In genomic region chr9:45417245-45417644, GRCm38 (mm10) we compare ENCODE assay signal across 9 mouse cellular contexts. TPM values are rescaled to one million over a fixed set of nuclear protein-coding genes. Genes with fewer than 3 reads are reported as not detected.
A peak's percentile ranks its signal among the peaks of the same experiment; 100 is the strongest.
DNase-seq lines count a peak whose midpoint lies in the region; ATAC-seq and TF ChIP-seq lines count a peak whose summit lies in the region.
"Had no signal": no experiment of that assay in that cellular context is flagged by ENCODE, and none has a peak within 500 bp of the region (broad histone marks: within the 10 kb centered on the region; RNA-seq: fewer than 3 reads in every experiment).

No protein-coding gene starts in this region.

- H3K4me3 ChIP-seq in cortical plate, adult 2 months (ENCODE audit: insufficient read depth, low read length), result no peak overlapping the region
- H3K4me3 ChIP-seq in hindbrain, embryonic 14.5 days (replicated peaks; ENCODE audit: low read length), result no peak overlapping the region
- H3K4me3 ChIP-seq in limb, embryonic 14.5 days (replicated peaks; ENCODE audit: low read length), result no peak overlapping the region
- H3K4me3 ChIP-seq in neural tube, embryonic 11.5 days (ENCODE audit: low read depth, low read length), result no peak overlapping the region
- H3K4me3 ChIP-seq in midbrain, embryonic 15.5 days, result no peak overlapping the region
- H3K4me3 ChIP-seq: limb, embryonic 15.5 days had no signal

- no peaks in the 10 kb centered on the region for H3K4me1 ChIP-seq in cortical plate, adult 2 months (ENCODE audit: control insufficient read depth, insufficient read depth, low read length)
- H3K4me1 ChIP-seq in hindbrain, embryonic 14.5 days (replicated peaks; ENCODE audit: control insufficient read depth, insufficient read depth, low read length), result no peaks in the 10 kb centered on the region
- no peaks in the 10 kb centered on the region for H3K4me1 ChIP-seq in limb, embryonic 14.5 days (ENCODE audit: control insufficient read depth, insufficient read depth, low read length)
- H3K4me1 ChIP-seq in neural tube, embryonic 11.5 days (ENCODE audit: control insufficient read depth, insufficient read depth, low read length), result no peaks in the 10 kb centered on the region
- H3K4me1 ChIP-seq in midbrain, embryonic 15.5 days, result peaks cover 3% of the 10 kb centered on the region

- no peak for TF ChIP-seq POLR2A in cortical plate, adult 2 months (IDR thresholded peaks at IDR 0.05; ENCODE audit: extremely low read depth, insufficient read depth, low read length)
- TF ChIP-seq POLR2A in limb, embryonic 14.5 days (IDR thresholded peaks at IDR 0.05; ENCODE audit: borderline replicate concordance, extremely low read depth, insufficient read depth, insufficient read length), result no peak

- TF ChIP-seq CTCF in cortical plate, adult 2 months (IDR thresholded peaks at IDR 0.05; ENCODE audit: extremely low read depth, insufficient read depth, low read length), result peak; percentile 69

- H3K36me3 ChIP-seq in hindbrain, embryonic 14.5 days (replicated peaks; ENCODE audit: control insufficient read depth, insufficient read depth), result no peaks in the 10 kb centered on the region
- no peaks in the 10 kb centered on the region for H3K36me3 ChIP-seq in limb, embryonic 14.5 days (ENCODE audit: control insufficient read depth, insufficient read depth, low read length)
- no peaks in the 10 kb centered on the region for H3K36me3 ChIP-seq in neural tube, embryonic 11.5 days (ENCODE audit: control insufficient read depth, insufficient read depth, low read length)
- H3K36me3 ChIP-seq in midbrain, embryonic 15.5 days (replicated peaks), result no peaks in the 10 kb centered on the region
- H3K36me3 ChIP-seq: limb, embryonic 15.5 days had no signal

- ATAC-seq in activated CD4-positive, CD25-positive, alpha-beta regulatory T cell, adult 4 months, result peak; percentile 88
- ATAC-seq in hindbrain, embryonic 14.5 days (ENCODE audit: low FRiP score), result no peak
- no peak for ATAC-seq in limb, embryonic 14.5 days (ENCODE audit: low FRiP score, low read depth)
- ATAC-seq in neural tube, embryonic 11.5 days (ENCODE audit: insufficient read depth, low FRiP score, low TSS enrichment), result no peak
- no peak; the same call in 1 of the 2 replicates for ATAC-seq in midbrain, embryonic 15.5 days (replicated peaks)

- no peaks in the 10 kb centered on the region for H3K9me3 ChIP-seq in hindbrain, embryonic 14.5 days (ENCODE audit: control insufficient read depth, low read length)
- H3K9me3 ChIP-seq in limb, embryonic 14.5 days (ENCODE audit: control insufficient read depth, low read length), result no peaks in the 10 kb centered on the region
- no peaks in the 10 kb centered on the region for H3K9me3 ChIP-seq in neural tube, embryonic 11.5 days (ENCODE audit: control insufficient read depth, low read length)
- no peaks in the 10 kb centered on the region for H3K9me3 ChIP-seq in midbrain, embryonic 15.5 days
- H3K9me3 ChIP-seq: limb, embryonic 15.5 days had no signal

- no peak overlapping the region for H3K4me2 ChIP-seq in hindbrain, embryonic 14.5 days (replicated peaks)
- H3K4me2 ChIP-seq in limb, embryonic 14.5 days (replicated peaks; ENCODE audit: low read depth, low read length, severe bottlenecking), result no peak overlapping the region
- no peak overlapping the region for H3K4me2 ChIP-seq in neural tube, embryonic 11.5 days (ENCODE audit: low read depth)
- H3K4me2 ChIP-seq in midbrain, embryonic 15.5 days, result no peak overlapping the region
- H3K4me2 ChIP-seq: limb, embryonic 15.5 days had no signal

- no peaks in the 10 kb centered on the region for H3K27me3 ChIP-seq in hindbrain, embryonic 14.5 days (ENCODE audit: control insufficient read depth, insufficient read depth, low read length)
- no peaks in the 10 kb centered on the region for H3K27me3 ChIP-seq in limb, embryonic 14.5 days (ENCODE audit: control insufficient read depth, insufficient read depth, low read length)
- no peaks in the 10 kb centered on the region for H3K27me3 ChIP-seq in neural tube, embryonic 11.5 days (ENCODE audit: control insufficient read depth, insufficient read depth, low read length)
- no peaks in the 10 kb centered on the region for H3K27me3 ChIP-seq in midbrain, embryonic 15.5 days (replicated peaks)
- H3K27me3 ChIP-seq: limb, embryonic 15.5 days had no signal

- H3K9ac ChIP-seq in hindbrain, embryonic 14.5 days, result no peak overlapping the region
- H3K9ac ChIP-seq in limb, embryonic 14.5 days (ENCODE audit: low read depth, low read length, severe bottlenecking), result no peak overlapping the region
- H3K9ac ChIP-seq in neural tube, embryonic 11.5 days (ENCODE audit: low read length), result no peak overlapping the region
- H3K9ac ChIP-seq in midbrain, embryonic 15.5 days, result no peak overlapping the region
- H3K9ac ChIP-seq: limb, embryonic 15.5 days had no signal

- H3K27ac ChIP-seq in cortical plate, adult 2 months (ENCODE audit: insufficient read depth, low read length), result no peak overlapping the region
- H3K27ac ChIP-seq in hindbrain, embryonic 14.5 days, result no peak overlapping the region
- no peak overlapping the region for H3K27ac ChIP-seq in limb, embryonic 14.5 days (replicated peaks; ENCODE audit: low read depth, low read length)
- H3K27ac ChIP-seq in neural tube, embryonic 11.5 days (ENCODE audit: low read depth, low read length), result no peak overlapping the region
- H3K27ac ChIP-seq in midbrain, embryonic 15.5 days, result no peak overlapping the region
- H3K27ac ChIP-seq: limb, embryonic 15.5 days had no signal

- DNase-seq in right cerebral cortex, adult 2 months (ENCODE audit: low spot score in 2 of 2), result peak; percentile 62 to 73
- no peak for DNase-seq in right cerebral cortex, postnatal 10 days (ENCODE audit: low spot score in 2 of 2)
- peak; percentile 66 for DNase-seq in hindbrain, embryonic 14.5 days (ENCODE audit: low spot score)
- DNase-seq in limb, embryonic 14.5 days (ENCODE audit: low spot score), result peak; percentile 75
- DNase-seq in neural tube, embryonic 11.5 days (ENCODE audit: low spot score), result peak; percentile 46

- WGBS in hindbrain, embryonic 14.5 days, result 28% methylated on average over 8 of the region's 8 CpGs
- 31% methylated on average over 8 of the region's 8 CpGs for WGBS in limb, embryonic 14.5 days
- 25% methylated on average over 8 of the region's 8 CpGs for WGBS in neural tube, embryonic 11.5 days
- WGBS in midbrain, embryonic 15.5 days, result 28% methylated on average over 8 of the region's 8 CpGs

RNA-seq across cellular contexts. Expression of gene Dscaml1, which starts 9.2 kb away (rescaled TPM):
- polyA plus RNA-seq in activated CD4-positive, CD25-positive, alpha-beta regulatory T cell, adult 4 months (2017; shearing (Covaris generic)), result not detected
- 29.7 and 30.0 TPM in 2 replicates for polyA plus RNA-seq in cortical plate, adult 2 months (2012; rRNA removed)
- polyA plus RNA-seq in hindbrain, embryonic 14.5 days (2014; fragmentation: Nextera tagmentation; extraction: Ambion mirVana), result 13.2 and 15.1 TPM in 2 replicates
- 1.0 and 1.3 TPM in 2 replicates for polyA plus RNA-seq in limb, embryonic 14.5 days (2012; rRNA removed)
- 0.40 and 0.43 TPM in 2 replicates for polyA plus RNA-seq in limb, embryonic 14.5 days (2014; fragmentation: Nextera tagmentation; extraction: Ambion mirVana)
- polyA plus RNA-seq in neural tube, embryonic 11.5 days (2014; fragmentation: Nextera tagmentation; extraction: Ambion mirVana), result 1.1 and 1.2 TPM in 2 replicates
- 18.4 and 19.6 TPM in 2 replicates for polyA plus RNA-seq in midbrain, embryonic 15.5 days (2015; fragmentation: Nextera tagmentation; extraction: Ambion mirVana)

RNA-seq across cellular contexts. Expression of gene Fxyd2, which starts 17.8 kb away (rescaled TPM):
- polyA plus RNA-seq in activated CD4-positive, CD25-positive, alpha-beta regulatory T cell, adult 4 months (2017; shearing (Covaris generic)), result 1 to 10 TPM in 1 of 2 experiments, not detected in 1; 4.3 TPM
- polyA plus RNA-seq in cortical plate, adult 2 months (2012; rRNA removed), result 14.4 and 16.9 TPM in 2 replicates
- polyA plus RNA-seq in hindbrain, embryonic 14.5 days (2014; fragmentation: Nextera tagmentation; extraction: Ambion mirVana), result 8.8 and 12.7 TPM in 2 replicates
- 6.0 and 8.5 TPM in 2 replicates for polyA plus RNA-seq in limb, embryonic 14.5 days (2012; rRNA removed)
- 6.1 and 7.6 TPM in 2 replicates for polyA plus RNA-seq in limb, embryonic 14.5 days (2014; fragmentation: Nextera tagmentation; extraction: Ambion mirVana)
- polyA plus RNA-seq in neural tube, embryonic 11.5 days (2014; fragmentation: Nextera tagmentation; extraction: Ambion mirVana), result 0.88 and 2.1 TPM in 2 replicates
- polyA plus RNA-seq in midbrain, embryonic 15.5 days (2015; fragmentation: Nextera tagmentation; extraction: Ambion mirVana), result 10.4 and 11.4 TPM in 2 replicates

RNA-seq across cellular contexts. Expression of gene Fxyd6, which starts 47.3 kb away (rescaled TPM):
- polyA plus RNA-seq in activated CD4-positive, CD25-positive, alpha-beta regulatory T cell, adult 4 months (2017; shearing (Covaris generic)), result 1 to 10 TPM in 1 of 2 experiments, not detected in 1; 1.1 TPM
- 137 and 139 TPM in 2 replicates for polyA plus RNA-seq in cortical plate, adult 2 months (2012; rRNA removed)
- 377 and 410 TPM in 2 replicates for polyA plus RNA-seq in hindbrain, embryonic 14.5 days (2014; fragmentation: Nextera tagmentation; extraction: Ambion mirVana)
- polyA plus RNA-seq in limb, embryonic 14.5 days (2012; rRNA removed), result 97.4 and 120 TPM in 2 replicates
- polyA plus RNA-seq in limb, embryonic 14.5 days (2014; fragmentation: Nextera tagmentation; extraction: Ambion mirVana), result 82.7 and 94.3 TPM in 2 replicates
- polyA plus RNA-seq in neural tube, embryonic 11.5 days (2014; fragmentation: Nextera tagmentation; extraction: Ambion mirVana), result 109 and 111 TPM in 2 replicates
- polyA plus RNA-seq in midbrain, embryonic 15.5 days (2015; fragmentation: Nextera tagmentation; extraction: Ambion mirVana), result 639 and 647 TPM in 2 replicates

Comparison
In these comparisons a context has a peak if more than half of its experiments do, and no peak if none do; other contexts are left out.
1. DNase-seq: peak in right cerebral cortex, adult 2 months (2 of 2), hindbrain, embryonic 14.5 days (single experiment), limb, embryonic 14.5 days (single experiment) and neural tube, embryonic 11.5 days (single experiment); none in right cerebral cortex, postnatal 10 days (0 of 2).
2. RNA of gene Fxyd6, which starts 47.3 kb away (polyA plus RNA-seq): 639 to 647 TPM in midbrain, embryonic 15.5 days, 377 to 410 TPM in hindbrain, embryonic 14.5 days, 137 to 139 TPM in cortical plate, adult 2 months, 109 to 111 TPM in neural tube, embryonic 11.5 days and 82.7 to 120 TPM in limb, embryonic 14.5 days; 1.1 TPM in activated CD4-positive, CD25-positive, alpha-beta regulatory T cell, adult 4 months; every median in the first group is over 10 times any median in the second.